Mouse (Mus musculus) forebrain, embryonic 11.5 days (tissue): ENCODE results near the gene Arfgap3. TPM values are rescaled to one million over a fixed set of nuclear protein-coding genes. Genes with fewer than 3 reads are reported as not detected.

ENCODE experiments used
- ATAC-seq: fragments of 200-750 bp; cut with Nextera tagmentation; replicated peaks from 2 replicates; pipeline ENCODE4 v1.8.0; 2017; ENCODE audit warnings: moderate TSS enrichment; ENCODE audit not compliant: low FRiP score
- DNase-seq: peaks from one replicate; pipeline ENCODE4 v3.0.0-alpha.2; 2017; ENCODE audit warnings: low spot score
- H3K27ac ChIP-seq: fragments of 300-500 bp; sonication (generic); 2 replicates; pipeline ENCODE4 v1.5.1; 2014; ENCODE audit warnings: low read depth, low read length
- H3K27me3 ChIP-seq: fragments of 300-500 bp; sonication (generic); 2 replicates; pipeline ENCODE4 v1.6.1; 2014; ENCODE audit warnings: mild to moderate bottlenecking, low read length, mixed read lengths; ENCODE audit not compliant: control insufficient read depth, insufficient read depth
- H3K36me3 ChIP-seq: fragments of 300-500 bp; sonication (generic); 2 replicates; pipeline ENCODE4 v1.6.1; 2014; ENCODE audit warnings: mild to moderate bottlenecking, low read length, moderate library complexity, mixed read lengths; ENCODE audit not compliant: control insufficient read depth, insufficient read depth
- H3K4me1 ChIP-seq: fragments of 300-500 bp; sonication (generic); replicated peaks from 2 replicates; pipeline ENCODE4 v1.6.1; 2014; ENCODE audit warnings: low read length, mixed read lengths; ENCODE audit not compliant: control insufficient read depth, insufficient read depth
- H3K4me2 ChIP-seq: fragments of 300-500 bp; sonication (generic); 2 replicates; pipeline ENCODE4 v1.6.1; 2014; ENCODE audit warnings: low read depth, mild to moderate bottlenecking, low read length, moderate library complexity, mixed read lengths; ENCODE audit not compliant: severe bottlenecking
- H3K4me3 ChIP-seq: fragments of 300-500 bp; sonication (generic); 2 replicates; pipeline ENCODE4 v1.5.1; 2014; ENCODE audit warnings: low read depth, low read length
- H3K9ac ChIP-seq: fragments of 300-500 bp; sonication (generic); 2 replicates; pipeline ENCODE4 v1.6.1; 2014; ENCODE audit warnings: low read length
- H3K9me3 ChIP-seq: fragments of 300-500 bp; sonication (generic); 2 replicates; pipeline ENCODE4 v1.6.1; 2016; ENCODE audit warnings: low read length, mixed read lengths; ENCODE audit not compliant: control insufficient read depth
- WGBS: fragments of 180-500 bp; shearing (Covaris S2); extraction: QIAGEN DNeasy Blood & Tissue Kit; methylation state at CpG from one replicate; pipeline ENCODE4 v1.1.7; 2014; 5-methylcytosine and 5-hydroxymethylcytosine counted together
- polyA plus RNA-seq: library from polyadenylated mRNA; unstranded; fragments of >200 nt; fragmentation: Nextera tagmentation; extraction: Ambion mirVana; gene quantifications from 2 replicates; pipeline ENCODE4 v1.2.1, GENCODE M21; 2014

Arfgap3 gene
- polyA plus RNA-seq, 1 experiment from 2014 or later, result 35.0 TPM

- ATAC-seq, result no peak
- H3K9ac ChIP-seq, result no peak overlapping the region
Measured at GRCm38 (mm10) chr15:83263405-83263804, 86.6 kb downstream of the Arfgap3 start.

GRCm38 (mm10) chr15:83257906-83258305, 92.1 kb downstream of the Arfgap3 start:
- no peak overlapping the region for H3K4me2 ChIP-seq
- H3K27me3 ChIP-seq, result no peaks in the 10 kb centered on the region; the same call in 1 of the 2 replicates
- no peaks in the 10 kb centered on the region for H3K4me1 ChIP-seq
- DNase-seq (no peak), ATAC-seq (no peak)
- 77% methylated on average over 13 of the region's 13 CpGs for WGBS
- H3K27ac ChIP-seq, result no peak overlapping the region
- no peaks in the 10 kb centered on the region for H3K36me3 ChIP-seq
- no peaks in the 10 kb centered on the region for H3K9me3 ChIP-seq
- H3K9ac ChIP-seq, result no peak overlapping the region
- H3K4me3 ChIP-seq, result no peak overlapping the region

More at GRCm38 (mm10) chr15:83263405-83263804, 86.6 kb downstream of the Arfgap3 start:
- H3K36me3 ChIP-seq, result no peaks in the 10 kb centered on the region
- H3K27ac ChIP-seq, result no peak overlapping the region
- no peaks in the 10 kb centered on the region; the same call in 1 of the 2 replicates for H3K27me3 ChIP-seq
- 80% methylated on average over 5 of the region's 5 CpGs for WGBS
- H3K4me2 ChIP-seq, result no peak overlapping the region
- no peaks in the 10 kb centered on the region for H3K4me1 ChIP-seq
- DNase-seq, result no peak
- H3K4me3 ChIP-seq, result no peak overlapping the region
- H3K9me3 ChIP-seq, result no peaks in the 10 kb centered on the region

GRCm38 (mm10) chr15:83256491-83256890, 93.6 kb downstream of the Arfgap3 start:
- peaks cover 12% of the 10 kb centered on the region for H3K27me3 ChIP-seq
- no peaks in the 10 kb centered on the region for H3K36me3 ChIP-seq
- no peak for DNase-seq
- H3K4me1 ChIP-seq, result no peaks in the 10 kb centered on the region
- H3K9me3 ChIP-seq, result no peaks in the 10 kb centered on the region
- no peak for ATAC-seq
- no peak overlapping the region for H3K9ac ChIP-seq
- no peak overlapping the region for H3K4me2 ChIP-seq
- no peak overlapping the region for H3K27ac ChIP-seq
- WGBS, result 84% methylated on average over 4 of the region's 4 CpGs
- no peak overlapping the region for H3K4me3 ChIP-seq

GRCm38 (mm10) chr15:83255944-83256343, 94.1 kb downstream of the Arfgap3 start:
- DNase-seq (no peak), ATAC-seq (no peak)
- Histone ChIP-seq H3K9me3 (no peaks in the 10 kb centered on the region), H3K36me3 (no peaks in the 10 kb centered on the region), H3K9ac (no peak overlapping the region), H3K27ac (no peak overlapping the region), H3K27me3 (peaks cover 17% of the 10 kb centered on the region), H3K4me3 (no peak overlapping the region), H3K4me2 (no peak overlapping the region), H3K4me1 (peaks cover 2% of the 10 kb centered on the region; the same call in 1 of the 2 replicates)
- WGBS, result 89% methylated on average over 7 of the region's 7 CpGs

GRCm38 (mm10) chr15:83255191-83255782, 94.8 kb downstream of the Arfgap3 start:
- ATAC-seq (no peak), DNase-seq (no peak)
- Histone ChIP-seq H3K9ac (no peak overlapping the region), H3K9me3 (no peaks in the 10 kb centered on the region), H3K27me3 (peaks cover 24% of the 10 kb centered on the region), H3K4me1 (peaks cover 4% of the 10 kb centered on the region; the same call in 1 of the 2 replicates), H3K4me2 (no peak overlapping the region), H3K36me3 (no peaks in the 10 kb centered on the region), H3K27ac (no peak overlapping the region), H3K4me3 (no peak overlapping the region)
- 91% methylated on average over 4 of the region's 4 CpGs for WGBS

GRCm38 (mm10) chr15:83254372-83255070, 95.5 kb downstream of the Arfgap3 start:
- no peaks in the 10 kb centered on the region for H3K9me3 ChIP-seq
- no peaks in the 10 kb centered on the region for H3K36me3 ChIP-seq
- H3K4me1 ChIP-seq, result peaks cover 4% of the 10 kb centered on the region; the same call in 1 of the 2 replicates
- 80% methylated on average over 10 of the region's 10 CpGs for WGBS
- no peak overlapping the region for H3K4me3 ChIP-seq
- H3K9ac ChIP-seq, result no peak overlapping the region
- ATAC-seq (no peak), DNase-seq (no peak)
- no peak overlapping the region for H3K4me2 ChIP-seq
- no peak overlapping the region for H3K27ac ChIP-seq
- H3K27me3 ChIP-seq, result peaks cover 28% of the 10 kb centered on the region

- Histone ChIP-seq H3K4me3 (no peak overlapping the region), H3K27ac (no peak overlapping the region), H3K36me3 (no peaks in the 10 kb centered on the region), H3K4me1 (peaks cover 4% of the 10 kb centered on the region; the same call in 1 of the 2 replicates), H3K9me3 (no peaks in the 10 kb centered on the region), H3K4me2 (no peak overlapping the region), H3K27me3 (peaks cover 28% of the 10 kb centered on the region), H3K9ac (no peak overlapping the region)
- ATAC-seq (no peak), DNase-seq (no peak)
- WGBS, result 79% methylated on average over 14 of the region's 14 CpGs
Measured at GRCm38 (mm10) chr15:83252060-83252459, 98.0 kb downstream of the Arfgap3 start.

- peaks cover 4% of the 10 kb centered on the region; the same call in 1 of the 2 replicates for H3K4me1 ChIP-seq
- no peaks in the 10 kb centered on the region for H3K9me3 ChIP-seq
- H3K4me3 ChIP-seq, result peak within 1 kb of the TSS; percentile 44
- H3K36me3 ChIP-seq, result no peaks in the 10 kb centered on the region
- H3K27ac ChIP-seq, result no peak within 1 kb of the TSS
- peak within 1 kb of the TSS; percentile 94 for H3K4me2 ChIP-seq
- peak; percentile 65 for DNase-seq
- H3K9ac ChIP-seq, result peak within 1 kb of the TSS; percentile 51
- 1% methylated on average over 61 of the region's 66 CpGs for WGBS
- peaks cover 28% of the 10 kb centered on the region for H3K27me3 ChIP-seq
- no peak for ATAC-seq
Measured at GRCm38 (mm10) chr15:83251176-83252004, 98.7 kb downstream of the Arfgap3 start, which contains the start of gene A4galt. A4galt (minus strand) TSS chr15:83251774.
